Mouse (Mus musculus): ENCODE measurements around the gene Wfikkn1.
"Not testable (repeated sequence)": the region's sequence is repeated elsewhere in the genome, so short reads cannot be mapped to it uniquely, and the experiment has no call there.

Wfikkn1 gene

GRCm38 (mm10) chr17:25885636-25886035 lies 5.0 kb upstream of the Wfikkn1 start:
- ATAC-seq (ENCODE audit: low TSS enrichment) = peak; percentile 43; the same call in 1 of the 2 replicates

DNA sequence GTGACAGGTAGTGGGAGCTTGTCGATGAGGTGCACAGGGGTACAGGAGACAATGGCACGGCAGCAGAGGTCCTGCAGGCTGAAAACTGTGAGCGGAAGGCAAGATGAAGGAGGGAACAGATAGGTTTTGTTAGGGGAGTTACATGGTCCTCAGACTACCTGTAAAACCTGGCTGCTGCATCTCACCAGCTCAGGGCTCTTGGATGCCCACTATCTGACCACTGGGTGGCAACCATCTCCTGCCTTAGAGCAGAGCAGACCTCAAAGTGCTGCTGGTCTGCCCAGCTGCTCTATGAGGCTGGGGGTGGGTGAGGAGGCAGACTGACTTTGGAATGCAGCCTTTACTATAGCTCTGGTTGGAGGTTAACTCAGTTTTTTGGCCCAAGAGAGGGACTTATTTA lies 3.2 kb upstream of the Wfikkn1 start:
- no peak for ATAC-seq (ENCODE audit: low TSS enrichment)

GRCm38 (mm10) chr17:25883268-25883667 lies 2.6 kb upstream of the Wfikkn1 start:
- no peak for ATAC-seq (ENCODE audit: low TSS enrichment)

GRCm38 (mm10) chr17:25882306-25882705 lies 1.6 kb upstream of the Wfikkn1 start:
- no peak for ATAC-seq (ENCODE audit: low TSS enrichment)

DNA sequence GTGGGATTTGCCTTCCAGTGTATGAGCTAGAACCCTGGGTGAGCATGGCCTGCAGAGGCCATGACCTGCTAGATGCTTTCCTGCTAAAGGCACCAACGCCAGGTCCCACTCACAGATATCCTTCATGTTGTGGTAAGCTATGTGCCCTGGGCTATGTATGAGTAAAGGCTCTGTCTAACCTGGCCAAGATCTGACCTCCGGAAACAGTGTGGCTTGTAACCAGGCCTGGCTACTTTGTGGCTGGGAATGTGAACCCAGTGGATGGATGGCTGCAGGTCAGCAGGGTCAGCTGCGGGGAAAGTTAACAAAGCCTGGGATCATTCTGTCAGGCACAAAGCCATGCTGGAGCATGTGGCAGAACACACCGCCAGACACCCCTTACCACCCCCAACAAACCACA lies 1.0 kb upstream of the Wfikkn1 start:
- no peak for ATAC-seq (ENCODE audit: low TSS enrichment)

- ATAC-seq (ENCODE audit: low TSS enrichment) = no peak
Observed at GRCm38 (mm10) chr17:25880913-25881641, 419 bp upstream of the Wfikkn1 start.

DNA sequence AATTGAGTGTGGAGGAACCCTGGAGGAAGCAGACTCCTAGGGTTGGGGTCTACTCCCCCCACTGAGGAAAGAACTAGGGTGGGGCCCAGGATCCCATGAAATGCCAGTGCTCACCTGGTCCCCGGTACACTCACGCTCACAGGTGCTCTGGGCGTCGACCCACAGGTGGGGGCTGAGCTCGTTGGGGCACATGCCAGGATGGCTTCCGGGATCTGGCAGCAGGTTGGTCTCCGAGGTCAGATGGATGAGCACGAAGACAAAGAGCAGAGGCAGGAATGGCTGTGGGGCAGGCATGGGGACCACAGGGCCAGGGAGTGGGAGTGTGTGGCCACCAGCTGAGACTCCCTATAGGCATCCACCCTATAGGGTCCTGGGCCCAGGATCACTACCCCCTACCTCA lies 908 bp downstream of the Wfikkn1 start:
- no peak for ATAC-seq (ENCODE audit: low TSS enrichment)

DNA sequence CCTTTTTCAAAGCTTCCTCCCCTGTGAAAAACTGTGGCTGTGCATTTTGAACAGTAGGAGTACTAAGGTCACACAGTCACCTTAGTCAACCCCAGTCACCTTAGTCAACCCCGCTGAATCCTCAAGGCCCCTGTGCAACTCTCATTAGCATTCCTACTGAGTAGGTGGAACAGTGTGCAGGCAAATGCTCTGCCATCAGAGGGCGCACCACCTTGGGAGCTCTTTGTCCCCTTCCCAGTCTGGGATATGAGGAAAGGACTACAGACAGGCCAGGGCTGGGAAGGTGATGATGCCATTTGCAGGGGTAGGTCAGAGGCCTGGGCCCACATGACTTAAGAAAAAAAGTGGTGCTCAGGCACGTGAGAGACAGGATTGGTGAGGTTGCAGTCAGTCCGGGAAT lies 1.4 kb downstream of the Wfikkn1 start:
- no peak for ATAC-seq (ENCODE audit: low TSS enrichment)

- no peak for ATAC-seq (ENCODE audit: low TSS enrichment)
Observed at GRCm38 (mm10) chr17:25878611-25879180, 2.0 kb downstream of the Wfikkn1 start.

DNA sequence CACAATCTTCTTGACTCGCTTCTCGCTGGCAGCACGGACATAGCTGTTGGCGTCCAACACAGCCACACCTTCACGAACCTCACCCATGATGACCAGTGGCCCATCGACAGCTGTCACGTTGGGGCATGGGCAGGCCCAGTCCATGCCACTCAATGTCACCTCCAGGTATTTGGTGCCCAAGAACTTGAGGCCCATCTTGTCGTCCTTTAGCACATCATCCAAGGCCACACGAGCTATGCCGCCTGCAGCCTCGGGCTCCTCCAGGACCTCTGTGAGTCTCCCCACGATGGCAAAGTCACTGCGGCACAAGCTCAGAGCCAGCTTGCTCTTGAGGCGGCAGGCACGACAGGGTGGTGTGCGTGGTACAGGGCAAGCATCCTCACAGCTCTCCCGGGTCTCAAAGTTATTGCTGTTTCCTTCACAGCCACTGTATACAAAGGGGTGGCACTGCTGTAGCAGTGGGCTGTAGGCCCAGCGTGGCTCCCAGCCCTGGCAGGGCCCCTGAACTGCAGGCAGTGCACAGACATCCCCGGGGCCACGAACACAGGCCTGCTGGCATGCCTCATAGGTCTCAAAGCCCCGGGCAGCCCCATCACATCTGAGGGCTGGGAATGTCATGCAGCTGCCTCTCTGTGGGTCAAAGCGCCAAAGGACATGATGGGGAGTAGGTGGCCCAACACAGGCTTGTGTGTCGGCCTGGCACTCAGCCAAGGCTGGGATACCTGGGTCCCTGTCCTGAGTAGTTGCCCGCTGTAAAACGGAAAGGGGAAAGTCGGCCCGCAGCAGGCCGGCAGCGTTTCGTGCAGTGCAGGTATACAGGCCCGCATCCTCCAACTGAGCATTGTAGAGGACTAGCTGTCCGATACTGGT lies 2.7 kb downstream of the Wfikkn1 start:
- ATAC-seq (ENCODE audit: low TSS enrichment) = no peak

- ATAC-seq (ENCODE audit: low TSS enrichment) = no peak
Observed at GRCm38 (mm10) chr17:25877025-25877424, 3.6 kb downstream of the Wfikkn1 start.

DNA sequence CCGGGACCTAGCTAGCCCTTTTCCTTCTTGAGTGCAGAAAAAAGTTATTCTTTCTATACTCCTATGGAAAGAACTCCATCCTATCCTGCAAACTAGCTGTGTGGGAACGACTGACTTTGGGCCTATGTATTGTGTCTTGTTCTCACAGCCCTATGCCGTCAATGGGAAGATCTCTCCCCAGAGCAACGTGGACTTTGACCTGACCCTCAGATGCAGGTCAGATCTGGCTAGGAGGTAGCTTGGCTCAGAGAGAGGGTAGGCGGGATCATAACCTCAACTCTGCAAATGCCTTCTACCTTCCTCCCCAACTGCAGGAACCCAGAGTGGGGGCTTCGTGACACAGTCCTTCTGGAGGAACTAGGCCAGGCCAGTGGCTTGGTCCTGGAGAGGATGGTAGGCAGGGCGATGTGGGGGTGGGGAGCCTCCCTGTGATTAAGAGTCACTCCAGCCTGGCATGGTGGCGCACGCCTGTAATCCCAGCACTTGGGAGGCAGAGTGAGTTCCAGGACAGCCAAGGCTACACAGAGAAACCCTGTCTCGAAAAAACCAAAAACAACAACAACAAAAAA lies 4.2 kb downstream of the Wfikkn1 start:
- ATAC-seq (ENCODE audit: low TSS enrichment) = no peak

- ATAC-seq (ENCODE audit: low TSS enrichment) = peak; percentile 84
Observed at GRCm38 (mm10) chr17:25875171-25876136, 5.2 kb downstream of the Wfikkn1 start.

DNA sequence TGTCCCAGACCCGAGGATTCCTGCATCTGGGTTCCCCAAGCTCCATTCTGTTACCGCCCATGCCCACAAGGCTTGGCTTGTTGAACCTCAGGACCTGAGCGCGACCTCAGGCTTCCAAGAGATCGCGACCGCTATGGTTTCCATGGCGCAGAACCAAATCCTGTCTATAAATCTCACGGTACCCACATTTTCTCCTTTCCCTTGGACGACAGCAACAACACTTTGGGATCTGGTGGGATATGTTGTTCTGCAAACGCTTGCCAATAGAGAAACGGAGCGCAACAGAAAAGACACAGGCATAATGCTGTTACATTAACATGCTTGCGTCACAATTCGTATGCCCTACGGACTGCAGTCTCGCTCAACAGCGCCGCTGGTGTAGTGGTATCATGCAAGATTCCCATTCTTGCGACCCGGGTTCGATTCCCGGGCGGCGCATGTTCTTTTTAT lies 5.9 kb downstream of the Wfikkn1 start, which contains the start of gene Mettl26:
Gene Mettl26 (plus strand): TSS at position 354 of the 450 bp plus-strand sequence.
- peak; percentile 67 for ATAC-seq (ENCODE audit: low TSS enrichment)

GRCm38 (mm10) chr17:25874148-25874720 lies 6.4 kb downstream of the Wfikkn1 start:
- no peak for ATAC-seq (ENCODE audit: low TSS enrichment)

DNA sequence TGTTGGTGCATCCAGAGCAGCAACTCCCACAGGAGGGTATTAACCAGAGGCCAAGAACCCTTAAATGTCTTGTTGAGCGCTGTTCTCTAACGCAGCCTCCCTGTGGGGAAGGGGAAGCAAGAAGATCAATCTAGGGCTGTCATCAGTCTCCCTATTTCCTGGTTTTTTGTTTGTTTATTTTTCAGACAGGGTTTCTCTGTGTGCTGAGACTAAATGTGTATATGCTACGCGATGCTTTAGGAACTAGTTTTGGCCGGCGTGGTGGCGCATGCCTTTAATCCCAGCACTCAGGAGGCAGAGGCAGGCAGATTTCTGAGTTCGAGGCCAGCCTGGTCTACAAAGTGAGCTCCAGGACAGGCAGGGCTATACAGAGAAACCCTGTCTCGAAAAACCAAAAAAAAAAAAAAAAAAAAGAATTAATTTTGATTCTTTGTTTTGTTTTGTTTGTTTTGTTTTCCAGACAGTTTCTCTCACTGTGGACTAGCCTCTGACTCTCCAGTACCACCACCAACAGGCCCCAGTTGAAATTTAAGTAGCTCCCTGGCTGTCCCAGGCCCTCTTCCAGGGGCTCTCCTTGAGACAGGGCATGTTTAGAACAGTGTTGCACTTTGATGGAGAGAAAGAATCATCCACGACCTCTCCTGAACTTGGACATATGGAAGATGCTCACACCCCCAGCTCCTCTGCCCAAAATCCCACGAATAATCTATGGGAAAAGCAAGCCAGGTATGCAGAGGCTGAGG lies 7.1 kb downstream of the Wfikkn1 start:
- no peak for ATAC-seq (ENCODE audit: low TSS enrichment)

GRCm38 (mm10) chr17:25872676-25873075 lies 8.0 kb downstream of the Wfikkn1 start:
- ATAC-seq (ENCODE audit: low TSS enrichment) = no peak

DNA sequence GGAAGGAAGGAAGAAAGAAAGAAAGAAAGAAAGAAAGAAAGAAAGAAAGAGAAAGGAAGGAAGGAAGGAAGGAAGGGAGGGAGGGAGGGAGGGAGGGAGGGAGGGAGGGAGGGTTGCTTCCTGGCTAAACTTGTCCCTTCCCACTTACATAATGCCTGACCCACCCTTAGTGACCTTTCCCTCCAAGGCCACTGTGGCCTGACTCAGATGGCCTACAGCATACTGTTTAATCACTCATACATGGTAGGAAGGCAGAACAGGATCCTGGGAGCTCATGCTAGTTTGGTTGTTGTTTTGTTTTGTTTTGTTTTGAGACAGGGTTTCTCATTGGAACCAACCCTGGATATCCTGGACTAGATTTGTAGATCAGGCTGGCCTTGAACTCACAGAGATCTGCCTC lies 9.1 kb downstream of the Wfikkn1 start:
- not testable (repeated sequence) for ATAC-seq (ENCODE audit: low TSS enrichment)

GRCm38 (mm10) chr17:25869954-25870353 lies 10.7 kb downstream of the Wfikkn1 start:
- ATAC-seq (ENCODE audit: low TSS enrichment) = no peak

GRCm38 (mm10) chr17:25869498-25869897 lies 11.2 kb downstream of the Wfikkn1 start:
- ATAC-seq (ENCODE audit: low TSS enrichment) = no peak
